Mouse (Mus musculus) mouse trophoblast stem cell (cell line): ENCODE data around the gene Acpp.
"Not testable (repeated sequence)": the region's sequence is repeated elsewhere in the genome, so short reads cannot be mapped to it uniquely, and the experiment has no call there.

Experiments used
- in situ Hi-C, 2 experiments: fragments of 300-500 bp; cut with MseI, MboI; formaldehyde crosslinking; loops; 2 replicates in 1 of 2; 3 replicates in 1 of 2; pipeline ENCODE4 v1.15.1; 2025

The Acpp gene

GRCm38 (mm10) chr9:104337183-104337931 lies at the start of gene Acpp:
Gene Acpp (minus strand): TSS chr9:104337748.
- in situ Hi-C loops, result no loop called here

GRCm38 (mm10) chr9:104382571-104383170 lies 45.1 kb upstream of the Acpp start:
- in situ Hi-C loops, result no loop called here

DNA sequence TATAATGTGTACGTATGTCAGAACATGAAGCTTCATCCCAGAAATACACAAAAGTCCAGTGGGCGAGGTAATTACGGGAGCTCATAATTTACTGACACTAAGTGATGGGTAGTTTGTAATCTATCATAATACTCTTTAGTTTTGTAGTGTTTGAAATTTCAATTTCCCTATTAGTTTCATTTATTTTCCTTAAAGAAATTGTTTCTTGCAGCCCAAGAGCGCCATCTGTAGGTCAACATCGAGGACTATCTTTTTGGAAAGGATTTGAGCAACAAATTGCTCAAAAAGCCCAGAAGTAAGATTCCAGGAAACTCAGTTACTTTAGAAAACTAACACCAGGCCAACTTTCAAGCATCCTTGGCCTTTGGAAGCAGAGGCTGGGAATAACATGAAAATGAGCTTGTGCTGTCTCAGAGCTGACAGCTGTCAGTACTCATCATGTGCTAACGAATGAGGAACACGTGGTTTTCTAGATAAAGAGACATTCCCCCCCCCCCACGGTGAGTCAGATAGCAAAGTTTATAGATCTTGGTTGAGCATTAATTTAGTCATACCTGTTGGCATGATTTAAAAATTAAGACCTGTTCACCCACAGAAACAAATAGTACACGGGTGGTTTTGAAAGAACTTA lies 42.1 kb upstream of the Acpp start:
- in situ Hi-C loops, result loop anchor here (5.0 to 10.0 kb wide), 2 partner anchors 102 to 105 kb away; no protein-coding TSS in a partner anchor

GRCm38 (mm10) chr9:104375573-104375972 lies 38.0 kb upstream of the Acpp start:
- in situ Hi-C loops, result loop anchor here (5.0 to 10.0 kb wide), 2 partner anchors 98 to 101 kb away; no protein-coding TSS in a partner anchor

- in situ Hi-C loops, result loop anchor here (5.0 to 10.0 kb wide), 3 partner anchors 51 to 98 kb away; no protein-coding TSS in a partner anchor
Observed at GRCm38 (mm10) chr9:104373253-104373652, 35.7 kb upstream of the Acpp start.

DNA sequence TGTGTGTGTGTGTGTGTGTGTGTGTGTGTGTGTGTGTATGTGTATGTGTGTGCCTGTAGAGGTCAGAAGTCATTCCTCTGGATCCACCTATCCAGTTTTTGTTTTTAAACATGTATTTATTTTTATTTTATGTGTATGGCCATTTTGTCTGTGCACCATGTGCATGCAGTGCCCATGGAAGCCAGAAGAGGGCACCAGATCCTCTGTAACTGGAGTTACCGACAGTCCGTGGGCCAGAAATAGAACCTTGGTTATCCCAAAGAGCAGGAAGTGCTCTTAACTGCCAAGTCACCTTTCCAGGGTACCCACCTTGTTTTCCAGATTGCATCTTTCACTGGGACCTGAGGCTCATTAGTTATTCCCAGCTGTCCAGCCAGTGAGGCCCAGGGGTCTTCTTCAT lies 29.4 kb upstream of the Acpp start:
- in situ Hi-C loops, result no loop called here

GRCm38 (mm10) chr9:104361951-104362350 lies 24.4 kb upstream of the Acpp start:
- in situ Hi-C loops, result not testable (repeated sequence)

- in situ Hi-C loops, result no loop called here
Observed at GRCm38 (mm10) chr9:104361073-104361891, 23.7 kb upstream of the Acpp start.

GRCm38 (mm10) chr9:104360389-104360788 lies 22.8 kb upstream of the Acpp start:
- in situ Hi-C loops, result no loop called here

- in situ Hi-C loops, result no loop called here
Observed at GRCm38 (mm10) chr9:104355521-104356270, 18.1 kb upstream of the Acpp start.

GRCm38 (mm10) chr9:104344136-104344535 lies 6.6 kb upstream of the Acpp start:
- in situ Hi-C loops, result no loop called here

DNA sequence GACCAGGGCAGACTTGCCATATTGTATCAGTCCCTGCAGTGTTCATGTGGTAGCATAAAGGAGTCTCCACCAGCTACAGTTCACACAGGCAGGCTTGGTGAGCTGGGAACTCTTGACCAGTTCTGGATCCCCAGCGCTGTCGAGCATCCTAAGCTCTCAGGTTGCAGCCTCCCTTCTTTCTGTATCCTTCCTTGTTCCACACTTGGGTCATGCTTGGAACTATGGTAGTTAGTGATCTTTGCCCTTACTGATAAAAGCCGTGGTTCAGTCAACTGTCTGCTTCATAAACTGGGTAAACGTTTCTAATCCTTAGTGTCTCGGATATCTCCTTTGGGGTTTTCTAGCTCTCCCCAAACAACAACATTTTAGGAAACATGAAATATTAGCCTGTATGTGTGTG lies 1.9 kb upstream of the Acpp start:
- in situ Hi-C loops, result no loop called here

GRCm38 (mm10) chr9:104338489-104339427 lies 1.2 kb upstream of the Acpp start:
- in situ Hi-C loops, result no loop called here

- in situ Hi-C loops, result no loop called here
Observed at GRCm38 (mm10) chr9:104331301-104331700, 6.2 kb downstream of the Acpp start.

- in situ Hi-C loops, result no loop called here
Observed at GRCm38 (mm10) chr9:104328655-104329054, 8.9 kb downstream of the Acpp start.

DNA sequence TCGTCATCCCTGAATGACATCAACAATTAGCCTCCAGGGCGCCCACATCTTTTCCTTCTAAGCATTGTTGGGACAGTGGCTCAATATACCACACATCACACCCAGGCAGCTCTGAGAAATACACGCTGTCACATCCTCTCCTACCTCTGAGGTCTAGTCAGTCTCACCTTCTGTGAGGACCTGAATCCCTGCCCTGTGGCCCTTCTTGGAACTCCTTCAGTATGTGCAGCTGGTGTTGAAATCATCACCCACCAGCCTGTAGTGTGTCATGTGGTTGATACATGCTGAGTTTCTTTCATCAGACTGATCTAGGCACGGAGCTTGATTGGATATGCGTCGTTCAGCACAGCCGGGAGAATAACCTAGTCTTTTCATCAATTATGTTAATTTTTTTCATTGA lies 16.0 kb downstream of the Acpp start:
- in situ Hi-C loops, result loop anchor here in 1 of 2 experiments (5.0 kb wide), 1 partner anchor 51 kb away; no protein-coding TSS in a partner anchor

- in situ Hi-C loops, result loop anchor here in 1 of 2 experiments (5.0 kb wide), 1 partner anchor 56 kb away; no protein-coding TSS in a partner anchor
Observed at GRCm38 (mm10) chr9:104316351-104316750, 21.2 kb downstream of the Acpp start.

- in situ Hi-C loops, result loop anchor here in 1 of 2 experiments (5.0 kb wide), 1 partner anchor 57 kb away; no protein-coding TSS in a partner anchor
Observed at GRCm38 (mm10) chr9:104315499-104315898, 22.0 kb downstream of the Acpp start.

GRCm38 (mm10) chr9:104306734-104307133 lies 30.8 kb downstream of the Acpp start:
- in situ Hi-C loops, result no loop called here
